Mouse (Mus musculus): ENCODE data around the gene Myof. TPM values are rescaled to one million over a fixed set of nuclear protein-coding genes. Genes with fewer than 3 reads are reported as not detected.

Gene Myof
- polyA plus RNA-seq, 1 experiment from 2014 or later: 22.7 TPM

- H3K9me3 ChIP-seq (ENCODE audit: control insufficient read depth, low read depth, low read length): no peaks in the 10 kb centered on the region
- H3K27ac ChIP-seq (ENCODE audit: low read length): no peak overlapping the region
- no peaks in the 10 kb centered on the region for H3K4me1 ChIP-seq (ENCODE audit: control insufficient read depth, insufficient read depth, low read length)
- H3K9ac ChIP-seq (replicated peaks; ENCODE audit: low read depth, low read length): no peak overlapping the region
- no peaks in the 10 kb centered on the region; the same call in 1 of the 2 replicates for H3K36me3 ChIP-seq (ENCODE audit: control insufficient read depth, insufficient read depth, low read length)
- no peak for ATAC-seq (ENCODE audit: insufficient number of reproducible peaks, insufficient read depth, low FRiP score, low read depth)
- no peak overlapping the region for H3K4me2 ChIP-seq (replicated peaks; ENCODE audit: low read depth, low read length)
- H3K4me3 ChIP-seq (ENCODE audit: low read depth, low read length): no peak overlapping the region
- no peaks in the 10 kb centered on the region for H3K27me3 ChIP-seq (ENCODE audit: control insufficient read depth, insufficient read depth, low read length)
- WGBS: 86% methylated on average over 10 of the region's 10 CpGs
Observed at GRCm38 (mm10) chr19:37939203-37939602, 104.2 kb downstream of the Myof start.

GRCm38 (mm10) chr19:37937092-37937491 is 106.3 kb downstream of the Myof start:
- no peaks in the 10 kb centered on the region for H3K27me3 ChIP-seq (ENCODE audit: control insufficient read depth, insufficient read depth, low read length)

GRCm38 (mm10) chr19:37934640-37935039 is 108.7 kb downstream of the Myof start:
- Histone ChIP-seq H3K27ac (ENCODE audit: low read length) (no peak overlapping the region), H3K9ac (replicated peaks; ENCODE audit: low read depth, low read length) (no peak overlapping the region), H3K9me3 (ENCODE audit: control insufficient read depth, low read depth, low read length) (no peaks in the 10 kb centered on the region), H3K36me3 (ENCODE audit: control insufficient read depth, insufficient read depth, low read length) (no peaks in the 10 kb centered on the region; the same call in none of the 2 replicates), H3K4me2 (replicated peaks; ENCODE audit: low read depth, low read length) (no peak overlapping the region), H3K4me1 (ENCODE audit: control insufficient read depth, insufficient read depth, low read length) (no peaks in the 10 kb centered on the region), H3K27me3 (ENCODE audit: control insufficient read depth, insufficient read depth, low read length) (no peaks in the 10 kb centered on the region), H3K4me3 (ENCODE audit: low read depth, low read length) (no peak overlapping the region)
- WGBS: 83% methylated on average over 6 of the region's 6 CpGs
- ATAC-seq (ENCODE audit: insufficient number of reproducible peaks, insufficient read depth, low FRiP score, low read depth): no peak

More at GRCm38 (mm10) chr19:37937092-37937491, 106.3 kb downstream of the Myof start:
- H3K4me3 ChIP-seq (ENCODE audit: low read depth, low read length): no peak overlapping the region
- H3K4me1 ChIP-seq (ENCODE audit: control insufficient read depth, insufficient read depth, low read length): no peaks in the 10 kb centered on the region
- no peak overlapping the region for H3K4me2 ChIP-seq (replicated peaks; ENCODE audit: low read depth, low read length)
- H3K36me3 ChIP-seq (ENCODE audit: control insufficient read depth, insufficient read depth, low read length): no peaks in the 10 kb centered on the region; the same call in 1 of the 2 replicates
- H3K9ac ChIP-seq (replicated peaks; ENCODE audit: low read depth, low read length): no peak overlapping the region
- no peak for ATAC-seq (ENCODE audit: insufficient number of reproducible peaks, insufficient read depth, low FRiP score, low read depth)
- no peak overlapping the region for H3K27ac ChIP-seq (ENCODE audit: low read length)
- no peaks in the 10 kb centered on the region for H3K9me3 ChIP-seq (ENCODE audit: control insufficient read depth, low read depth, low read length)

- Histone ChIP-seq H3K4me1 (ENCODE audit: control insufficient read depth, insufficient read depth, low read length) (no peaks in the 10 kb centered on the region), H3K27me3 (ENCODE audit: control insufficient read depth, insufficient read depth, low read length) (no peaks in the 10 kb centered on the region), H3K27ac (ENCODE audit: low read length) (no peak overlapping the region), H3K4me3 (ENCODE audit: low read depth, low read length) (no peak overlapping the region), H3K36me3 (ENCODE audit: control insufficient read depth, insufficient read depth, low read length) (no peaks in the 10 kb centered on the region; the same call in 1 of the 2 replicates), H3K9me3 (ENCODE audit: control insufficient read depth, low read depth, low read length) (no peaks in the 10 kb centered on the region), H3K9ac (replicated peaks; ENCODE audit: low read depth, low read length) (no peak overlapping the region), H3K4me2 (replicated peaks; ENCODE audit: low read depth, low read length) (no peak overlapping the region)
- ATAC-seq (ENCODE audit: insufficient number of reproducible peaks, insufficient read depth, low FRiP score, low read depth): no peak
- 93% methylated on average over 2 of the region's 2 CpGs for WGBS
Observed at GRCm38 (mm10) chr19:37932198-37932597, 111.2 kb downstream of the Myof start.

- H3K9me3 ChIP-seq (ENCODE audit: control insufficient read depth, low read depth, low read length): no peaks in the 10 kb centered on the region
- no peaks in the 10 kb centered on the region; the same call in 1 of the 2 replicates for H3K36me3 ChIP-seq (ENCODE audit: control insufficient read depth, insufficient read depth, low read length)
- H3K4me1 ChIP-seq (ENCODE audit: control insufficient read depth, insufficient read depth, low read length): no peaks in the 10 kb centered on the region
- 84% methylated on average over 7 of the region's 7 CpGs for WGBS
- ATAC-seq (ENCODE audit: insufficient number of reproducible peaks, insufficient read depth, low FRiP score, low read depth): no peak
- H3K9ac ChIP-seq (replicated peaks; ENCODE audit: low read depth, low read length): no peak overlapping the region
- no peak overlapping the region for H3K27ac ChIP-seq (ENCODE audit: low read length)
- H3K4me3 ChIP-seq (ENCODE audit: low read depth, low read length): no peak overlapping the region
- H3K27me3 ChIP-seq (ENCODE audit: control insufficient read depth, insufficient read depth, low read length): no peaks in the 10 kb centered on the region
- H3K4me2 ChIP-seq (replicated peaks; ENCODE audit: low read depth, low read length): no peak overlapping the region
Observed at GRCm38 (mm10) chr19:37927911-37928310, 115.5 kb downstream of the Myof start.

GRCm38 (mm10) chr19:37925323-37925722 is 118.1 kb downstream of the Myof start:
- no peak overlapping the region for H3K4me3 ChIP-seq (ENCODE audit: low read depth, low read length)
- no peak overlapping the region for H3K4me2 ChIP-seq (replicated peaks; ENCODE audit: low read depth, low read length)
- ATAC-seq (ENCODE audit: insufficient number of reproducible peaks, insufficient read depth, low FRiP score, low read depth): no peak
- no peaks in the 10 kb centered on the region for H3K27me3 ChIP-seq (ENCODE audit: control insufficient read depth, insufficient read depth, low read length)
- no peaks in the 10 kb centered on the region for H3K36me3 ChIP-seq (ENCODE audit: control insufficient read depth, insufficient read depth, low read length)
- H3K9ac ChIP-seq (replicated peaks; ENCODE audit: low read depth, low read length): no peak overlapping the region
- no peak overlapping the region for H3K27ac ChIP-seq (ENCODE audit: low read length)
- H3K9me3 ChIP-seq (ENCODE audit: control insufficient read depth, low read depth, low read length): no peaks in the 10 kb centered on the region
- H3K4me1 ChIP-seq (ENCODE audit: control insufficient read depth, insufficient read depth, low read length): no peaks in the 10 kb centered on the region
- WGBS: 77% methylated on average over 3 of the region's 3 CpGs

GRCm38 (mm10) chr19:37924266-37924665 is 119.1 kb downstream of the Myof start:
- H3K4me1 ChIP-seq (ENCODE audit: control insufficient read depth, insufficient read depth, low read length): no peaks in the 10 kb centered on the region
- no peaks in the 10 kb centered on the region for H3K9me3 ChIP-seq (ENCODE audit: control insufficient read depth, low read depth, low read length)
- no peaks in the 10 kb centered on the region for H3K27me3 ChIP-seq (ENCODE audit: control insufficient read depth, insufficient read depth, low read length)
- ATAC-seq (ENCODE audit: insufficient number of reproducible peaks, insufficient read depth, low FRiP score, low read depth): no peak
- no peaks in the 10 kb centered on the region for H3K36me3 ChIP-seq (ENCODE audit: control insufficient read depth, insufficient read depth, low read length)
- no peak overlapping the region for H3K4me3 ChIP-seq (ENCODE audit: low read depth, low read length)
- H3K4me2 ChIP-seq (replicated peaks; ENCODE audit: low read depth, low read length): no peak overlapping the region
- H3K9ac ChIP-seq (replicated peaks; ENCODE audit: low read depth, low read length): no peak overlapping the region
- no peak overlapping the region for H3K27ac ChIP-seq (ENCODE audit: low read length)
- WGBS: 59% methylated on average over 3 of the region's 3 CpGs

GRCm38 (mm10) chr19:37921098-37921497 is 122.3 kb downstream of the Myof start:
- no peaks in the 10 kb centered on the region for H3K4me1 ChIP-seq (ENCODE audit: control insufficient read depth, insufficient read depth, low read length)
- no peak overlapping the region for H3K4me3 ChIP-seq (ENCODE audit: low read depth, low read length)
- ATAC-seq (ENCODE audit: insufficient number of reproducible peaks, insufficient read depth, low FRiP score, low read depth): no peak
- no peak overlapping the region for H3K4me2 ChIP-seq (replicated peaks; ENCODE audit: low read depth, low read length)
- H3K9me3 ChIP-seq (ENCODE audit: control insufficient read depth, low read depth, low read length): no peaks in the 10 kb centered on the region
- no peak overlapping the region for H3K9ac ChIP-seq (replicated peaks; ENCODE audit: low read depth, low read length)
- no peaks in the 10 kb centered on the region for H3K36me3 ChIP-seq (ENCODE audit: control insufficient read depth, insufficient read depth, low read length)
- no peak overlapping the region for H3K27ac ChIP-seq (ENCODE audit: low read length)
- WGBS: 61% methylated on average over 5 of the region's 5 CpGs
- H3K27me3 ChIP-seq (ENCODE audit: control insufficient read depth, insufficient read depth, low read length): no peaks in the 10 kb centered on the region

GRCm38 (mm10) chr19:37918515-37918932 is 124.9 kb downstream of the Myof start:
- no peak overlapping the region for H3K4me3 ChIP-seq (ENCODE audit: low read depth, low read length)
- H3K9me3 ChIP-seq (ENCODE audit: control insufficient read depth, low read depth, low read length): no peaks in the 10 kb centered on the region
- no peak for ATAC-seq (ENCODE audit: insufficient number of reproducible peaks, insufficient read depth, low FRiP score, low read depth)
- WGBS: 59% methylated on average over 12 of the region's 12 CpGs
- no peaks in the 10 kb centered on the region for H3K27me3 ChIP-seq (ENCODE audit: control insufficient read depth, insufficient read depth, low read length)
- no peak overlapping the region for H3K9ac ChIP-seq (replicated peaks; ENCODE audit: low read depth, low read length)
- no peak overlapping the region for H3K4me2 ChIP-seq (replicated peaks; ENCODE audit: low read depth, low read length)
- H3K4me1 ChIP-seq (ENCODE audit: control insufficient read depth, insufficient read depth, low read length): no peaks in the 10 kb centered on the region
- no peak overlapping the region for H3K27ac ChIP-seq (ENCODE audit: low read length)
- H3K36me3 ChIP-seq (ENCODE audit: control insufficient read depth, insufficient read depth, low read length): no peaks in the 10 kb centered on the region

All from stomach, embryonic 14.5 days (tissue).